Mouse (Mus musculus) myocyte (in vitro differentiated cells): ENCODE measurements around the gene Reep6. TPM values are rescaled to one million over a fixed set of nuclear protein-coding genes. Genes with fewer than 3 reads are reported as not detected.

Experiments
- H3K27me3 ChIP-seq: one replicate; pipeline ENCODE4 v1.6.1; 2011; ENCODE audit not compliant: control insufficient read depth, insufficient read depth, insufficient read length
- H3K36me3 ChIP-seq: one replicate; pipeline ENCODE4 v1.6.1; 2011; ENCODE audit not compliant: control insufficient read depth, insufficient read depth
- H3K4me2 ChIP-seq: one replicate; pipeline ENCODE4 v1.6.1; 2011; ENCODE audit warnings: low read depth, control low read depth
- H3K4me3 ChIP-seq: one replicate; pipeline ENCODE4 v1.5.1; 2011; ENCODE audit warnings: mild to moderate bottlenecking, control low read depth, moderate library complexity
- H3K79me2 ChIP-seq: one replicate; pipeline ENCODE4 v1.6.1; 2011; ENCODE audit not compliant: control insufficient read depth, insufficient read depth
- H3ac ChIP-seq: one replicate; pipeline ENCODE4 v1.6.1; 2011; ENCODE audit not compliant: control insufficient read depth, insufficient read length
- CEBPB ChIP-seq: IDR thresholded peaks from 2 replicates; pipeline ENCODE4 v1.6.1; 2011; ENCODE audit warnings: mild to moderate bottlenecking, moderate library complexity; ENCODE audit not compliant: poor library complexity, insufficient read depth, severe bottlenecking
- E2F4 ChIP-seq: IDR thresholded peaks from one replicate; pipeline ENCODE4 v1.6.1; 2011; ENCODE audit warnings: mild to moderate bottlenecking, control low read depth, moderate library complexity; ENCODE audit not compliant: insufficient read depth
- MAX ChIP-seq: IDR thresholded peaks from one replicate; pipeline ENCODE4 v1.6.1; 2011; ENCODE audit warnings: low read depth, mild to moderate bottlenecking, control low read depth
- MYOD1 ChIP-seq, 3 experiments: IDR thresholded peaks; one replicate each; pipeline ENCODE4 v1.6.1; 2011; ENCODE audit warnings: control low read depth in 2 of 3, low read depth in 2 of 3, mild to moderate bottlenecking in 2 of 3, moderate library complexity in 1 of 3; ENCODE audit not compliant: insufficient read length in 2 of 3, control insufficient read depth in 1 of 3
- MYOG ChIP-seq, 3 experiments: IDR thresholded peaks; one replicate each; pipeline ENCODE4 v1.6.1; 2011; ENCODE audit warnings: control low read depth in 2 of 3, low read depth in 2 of 3, mild to moderate bottlenecking in 2 of 3; ENCODE audit not compliant: insufficient read length in 2 of 3, control insufficient read depth in 1 of 3, insufficient read depth in 1 of 3
- POLR2A ChIP-seq: IDR thresholded peaks from one replicate; pipeline ENCODE4 v1.6.1; 2011; ENCODE audit warnings: low read depth, mild to moderate bottlenecking, control low read depth, moderate library complexity; ENCODE audit not compliant: insufficient read length
- POLR2AphosphoS2 ChIP-seq: IDR thresholded peaks from one replicate; pipeline ENCODE4 v1.6.1; 2011; ENCODE audit warnings: low read depth, control low read depth; ENCODE audit not compliant: insufficient read length
- REST ChIP-seq: IDR thresholded peaks from one replicate; pipeline ENCODE4 v1.6.1; 2011; ENCODE audit warnings: mild to moderate bottlenecking, control low read depth, moderate library complexity; ENCODE audit not compliant: insufficient read depth, insufficient read length
- SRF ChIP-seq: IDR thresholded peaks from one replicate; pipeline ENCODE4 v1.6.1; 2011; ENCODE audit warnings: low read depth; ENCODE audit not compliant: control insufficient read depth, insufficient read length
- TCF12 ChIP-seq: IDR thresholded peaks from one replicate; pipeline ENCODE4 v1.6.1; 2011; ENCODE audit warnings: mild to moderate bottlenecking, control low read depth; ENCODE audit not compliant: poor library complexity, insufficient read depth, severe bottlenecking
- TCF3 ChIP-seq: IDR thresholded peaks from one replicate; pipeline ENCODE4 v1.6.1; 2011; ENCODE audit warnings: low read depth, control low read depth; ENCODE audit not compliant: insufficient read length
- USF1 ChIP-seq: IDR thresholded peaks from one replicate; pipeline ENCODE4 v1.6.1; 2011; ENCODE audit warnings: low read depth, mild to moderate bottlenecking, control low read depth, moderate library complexity
- polyA plus RNA-seq: library from polyadenylated mRNA; unstranded; fragments of >200 nt; fragmentation: generic; extraction: Trizol; gene quantifications from one replicate; pipeline ENCODE4 v1.2.1, GENCODE M21; 2012; ENCODE audit warnings: missing spikeins

Gene Reep6
- polyA plus RNA-seq, 1 experiment = 25.7 TPM

GRCm38 (mm10) chr10:80369995-80370747 is 40.4 kb downstream of the Reep6 start:
- Histone ChIP-seq H3K79me2 (no peaks in the 10 kb centered on the region), H3K27me3 (no peaks in the 10 kb centered on the region), H3K4me3 (no peak overlapping the region), H3K4me2 (no peak overlapping the region), H3ac (no peak overlapping the region), H3K36me3 (no peaks in the 10 kb centered on the region)
- TF ChIP-seq TCF3 (no peak), POLR2AphosphoS2 (no peak), MAX (no peak), TCF12 (no peak), MYOG (IDR thresholded peaks at IDR 0.05; ENCODE audit: control insufficient read depth in 1 of 3, insufficient read depth in 1 of 3, insufficient read length in 2 of 3, low read depth in 2 of 3) (no peak), USF1 (no peak), E2F4 (no peak), SRF (no peak), POLR2A (no peak), REST (no peak), MYOD1 (IDR thresholded peaks at IDR 0.05; ENCODE audit: control insufficient read depth in 1 of 3, insufficient read length in 2 of 3, low read depth in 2 of 3) (no peak), CEBPB (no peak)

GRCm38 (mm10) chr10:80371411-80371966 is 41.7 kb downstream of the Reep6 start:
- no peaks in the 10 kb centered on the region for H3K36me3 ChIP-seq
- H3K4me3 ChIP-seq = no peak overlapping the region
- H3K27me3 ChIP-seq = no peaks in the 10 kb centered on the region
- H3K79me2 ChIP-seq = no peaks in the 10 kb centered on the region
- no peak for TF ChIP-seq MYOG (IDR thresholded peaks at IDR 0.05; ENCODE audit: control insufficient read depth in 1 of 3, insufficient read depth in 1 of 3, insufficient read length in 2 of 3, low read depth in 2 of 3)
- TF ChIP-seq REST = no peak
- peak overlapping the region; percentile 18 for H3K4me2 ChIP-seq
- no peak overlapping the region for H3ac ChIP-seq

- Histone ChIP-seq H3K36me3 (no peaks in the 10 kb centered on the region), H3K27me3 (no peaks in the 10 kb centered on the region), H3K4me3 (no peak overlapping the region), H3ac (no peak overlapping the region), H3K4me2 (peak overlapping the region; percentile 18), H3K79me2 (no peaks in the 10 kb centered on the region)
- TF ChIP-seq REST (no peak), USF1 (no peak)
These were observed 42.2 kb downstream of the Reep6 start for GRCm38 (mm10) chr10:80371983-80372382.

GRCm38 (mm10) chr10:80372706-80373105 is 43.0 kb downstream of the Reep6 start:
- TF ChIP-seq USF1 (no peak), E2F4 (no peak), POLR2A (no peak), MYOD1 (IDR thresholded peaks at IDR 0.05; ENCODE audit: control insufficient read depth in 1 of 3, insufficient read length in 2 of 3, low read depth in 2 of 3) (no peak), MAX (no peak), CEBPB (no peak), POLR2AphosphoS2 (no peak), TCF3 (no peak), MYOG (IDR thresholded peaks at IDR 0.05; ENCODE audit: control insufficient read depth in 1 of 3, insufficient read depth in 1 of 3, insufficient read length in 2 of 3, low read depth in 2 of 3) (no peak), SRF (no peak), TCF12 (no peak), REST (no peak)
- H3K36me3 ChIP-seq = no peaks in the 10 kb centered on the region
- no peak overlapping the region for H3ac ChIP-seq
- H3K79me2 ChIP-seq = no peaks in the 10 kb centered on the region
- no peaks in the 10 kb centered on the region for H3K27me3 ChIP-seq
- H3K4me3 ChIP-seq = no peak overlapping the region
- H3K4me2 ChIP-seq = no peak overlapping the region

GRCm38 (mm10) chr10:80374063-80374462 is 44.3 kb downstream of the Reep6 start:
- Histone ChIP-seq H3K4me3 (no peak overlapping the region), H3K4me2 (no peak overlapping the region), H3K79me2 (no peaks in the 10 kb centered on the region), H3ac (no peak overlapping the region), H3K36me3 (no peaks in the 10 kb centered on the region), H3K27me3 (no peaks in the 10 kb centered on the region)
- no peak for TF ChIP-seq REST
- TF ChIP-seq E2F4 = no peak
- no peak for TF ChIP-seq TCF12
